Comparison of ENCODE assay signal across 22 mouse cellular contexts in the genomic region with DNA sequence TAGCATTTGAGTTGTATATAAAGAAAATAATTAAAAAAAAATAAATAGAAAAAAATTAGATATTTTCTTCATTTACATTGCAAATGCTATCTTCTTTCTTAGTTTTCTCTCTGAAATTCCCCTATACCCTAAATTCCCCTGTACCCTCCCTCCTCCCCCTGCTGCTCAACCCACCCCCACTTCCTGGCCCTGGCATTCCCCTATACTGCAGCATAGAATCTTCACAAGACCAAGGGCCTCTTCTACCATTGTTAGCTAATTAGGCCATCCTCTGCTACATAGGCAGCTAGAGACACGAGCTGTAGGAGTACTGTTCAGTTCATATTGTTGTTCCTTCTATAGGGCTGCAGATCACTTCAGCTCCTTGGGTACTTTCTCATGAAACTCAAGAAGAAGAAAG.
DNase-seq lines count a peak whose midpoint lies in the region; ATAC-seq and TF ChIP-seq lines count a peak whose summit lies in the region.
"Had no signal": no experiment of that assay in that cellular context is flagged by ENCODE, and none has a peak within 500 bp of the region (broad histone marks: within the 10 kb centered on the region; RNA-seq: fewer than 3 reads in every experiment).

No protein-coding gene starts in this region.

- no peaks in the 10 kb centered on the region for H3K9me3 ChIP-seq in intestine, postnatal 0 days (ENCODE audit: control insufficient read depth)
- H3K9me3 ChIP-seq in midbrain, embryonic 15.5 days, result no peaks in the 10 kb centered on the region
- H3K9me3 ChIP-seq: G1E had no signal

- H3K36me3 ChIP-seq in intestine, postnatal 0 days (ENCODE audit: control insufficient read depth, insufficient read depth), result no peaks in the 10 kb centered on the region
- H3K36me3 ChIP-seq in midbrain, embryonic 15.5 days (replicated peaks), result no peaks in the 10 kb centered on the region
- H3K36me3 ChIP-seq: G1E had no signal

- 65% methylated on average over 1 of the region's 1 CpGs for WGBS in intestine, postnatal 0 days
- WGBS in midbrain, embryonic 15.5 days, result 78% methylated on average over 1 of the region's 1 CpGs

- H3K27ac ChIP-seq in intestine, postnatal 0 days (ENCODE audit: low read depth, low read length), result no peak overlapping the region
- no peak overlapping the region for H3K27ac ChIP-seq in midbrain, embryonic 15.5 days

- peak; percentile 17 for DNase-seq in CD4-positive, CD25-positive, alpha-beta regulatory T cell, adult 2 months (ENCODE audit: low read depth, low spot score)
- DNase-seq in cerebellum, adult 11 months, result no peak
- DNase-seq: adrenal gland, adult 2 months; adrenal gland, adult 8-10 months; adrenal gland, postnatal 10 days; adrenal gland, postnatal 14 days; adrenal gland, postnatal 25 days; adrenal gland, postnatal 36 days; B cell, adult 2 months; cerebellum, adult 11-12 months; cerebellum, adult 18-20 months; cerebellum, adult 2 months; cerebellum, adult 8-10 months; cerebellum, adult 9-10 months had no signal

- H3K27me3 ChIP-seq in intestine, postnatal 0 days (replicated peaks; ENCODE audit: control insufficient read depth, insufficient read depth, low read length), result no peaks in the 10 kb centered on the region
- H3K27me3 ChIP-seq in midbrain, embryonic 15.5 days (replicated peaks), result no peaks in the 10 kb centered on the region
- H3K27me3 ChIP-seq: CH12.LX, Patski had no signal

- no peak overlapping the region for H3K4me2 ChIP-seq in intestine, postnatal 0 days (replicated peaks; ENCODE audit: low read depth)
- no peak overlapping the region for H3K4me2 ChIP-seq in midbrain, embryonic 15.5 days

- no peaks in the 10 kb centered on the region for H3K4me1 ChIP-seq in intestine, postnatal 0 days (replicated peaks; ENCODE audit: control insufficient read depth, insufficient read depth, low read length)
- H3K4me1 ChIP-seq in midbrain, embryonic 15.5 days, result no peaks in the 10 kb centered on the region

- H3K4me3 ChIP-seq in intestine, postnatal 0 days (ENCODE audit: low read depth, low read length), result no peak overlapping the region
- no peak overlapping the region for H3K4me3 ChIP-seq in midbrain, embryonic 15.5 days

- ATAC-seq in CD4-positive, CD25-positive, alpha-beta regulatory T cell, adult 4 months, result peak; percentile 63
- ATAC-seq in inflammation-experienced regulatory T-cells, adult 6 months, result peak; percentile 68
- ATAC-seq in intestine, postnatal 0 days, result no peak
- no peak for ATAC-seq in midbrain, embryonic 15.5 days (replicated peaks)
- ATAC-seq: activated CD4-positive, CD25-positive, alpha-beta regulatory T cell, adult 4 months; Patski had no signal

- TF ChIP-seq CTCF in intestine, postnatal 0 days (IDR thresholded peaks at IDR 0.05; ENCODE audit: low read depth), result no peak

- no peak overlapping the region for H3K9ac ChIP-seq in intestine, postnatal 0 days (ENCODE audit: low read depth, low read length)
- no peak overlapping the region for H3K9ac ChIP-seq in midbrain, embryonic 15.5 days

Comparison
In these comparisons a context has a peak if more than half of its experiments do, and no peak if none do; other contexts are left out.
1. ATAC-seq: peak in CD4-positive, CD25-positive, alpha-beta regulatory T cell, adult 4 months (single experiment) and inflammation-experienced regulatory T-cells, adult 6 months (single experiment); none in intestine, postnatal 0 days (single experiment) and midbrain, embryonic 15.5 days (single experiment).